Mouse (Mus musculus): ENCODE measurements around the gene Atp8a1.

Atp8a1 gene

DNA sequence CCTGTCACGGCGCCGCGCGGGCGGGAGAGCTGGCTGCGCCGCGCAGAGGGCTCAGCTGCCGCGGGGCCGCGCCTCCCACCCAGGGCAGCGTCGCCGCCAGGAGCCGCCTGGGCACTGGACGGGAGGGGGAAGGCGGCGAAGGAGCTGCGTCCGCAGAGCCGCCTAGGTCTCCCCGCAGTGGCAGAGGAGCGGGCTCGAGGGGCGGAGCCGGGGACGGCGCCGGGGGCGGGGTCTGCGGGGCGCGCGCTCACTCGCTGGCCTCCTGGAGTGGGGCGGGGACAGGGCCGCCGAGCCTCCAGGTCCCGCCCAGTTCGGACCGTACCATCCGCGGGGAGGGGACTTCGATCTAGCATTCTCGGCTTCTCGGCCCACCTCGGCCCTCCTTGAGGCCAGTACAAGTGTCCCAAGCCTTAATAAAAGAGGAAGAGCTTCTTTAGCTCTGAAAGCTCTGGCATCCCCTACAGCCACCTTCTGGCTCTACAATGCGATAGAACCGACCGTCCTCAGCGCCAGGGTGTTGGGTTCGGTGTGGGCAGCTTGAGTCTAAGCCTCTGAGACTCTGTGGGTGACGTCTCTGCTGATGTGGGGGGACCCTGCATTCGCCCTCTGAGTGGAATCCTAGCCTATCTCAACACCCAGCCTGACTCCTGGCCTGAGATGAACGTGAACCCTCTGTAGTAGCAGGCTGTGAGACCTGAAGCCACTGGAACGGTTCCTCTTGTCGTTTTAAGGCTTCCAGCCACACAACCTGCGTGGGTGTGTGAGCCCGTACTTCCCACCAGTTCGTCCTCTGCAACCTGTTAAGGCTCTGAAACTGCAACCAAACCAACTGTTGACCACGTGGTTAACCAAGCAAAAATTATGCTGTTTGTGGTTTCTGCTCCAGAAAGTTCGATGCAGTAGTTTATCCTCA, at the start of gene Atp8a1:
Gene Atp8a1, minus strand, starts transcription at position 182 of the 913 bp plus-strand sequence.
- DNase-seq (ENCODE audit: extremely low spot score, low spot score), result peak; percentile 98

DNA sequence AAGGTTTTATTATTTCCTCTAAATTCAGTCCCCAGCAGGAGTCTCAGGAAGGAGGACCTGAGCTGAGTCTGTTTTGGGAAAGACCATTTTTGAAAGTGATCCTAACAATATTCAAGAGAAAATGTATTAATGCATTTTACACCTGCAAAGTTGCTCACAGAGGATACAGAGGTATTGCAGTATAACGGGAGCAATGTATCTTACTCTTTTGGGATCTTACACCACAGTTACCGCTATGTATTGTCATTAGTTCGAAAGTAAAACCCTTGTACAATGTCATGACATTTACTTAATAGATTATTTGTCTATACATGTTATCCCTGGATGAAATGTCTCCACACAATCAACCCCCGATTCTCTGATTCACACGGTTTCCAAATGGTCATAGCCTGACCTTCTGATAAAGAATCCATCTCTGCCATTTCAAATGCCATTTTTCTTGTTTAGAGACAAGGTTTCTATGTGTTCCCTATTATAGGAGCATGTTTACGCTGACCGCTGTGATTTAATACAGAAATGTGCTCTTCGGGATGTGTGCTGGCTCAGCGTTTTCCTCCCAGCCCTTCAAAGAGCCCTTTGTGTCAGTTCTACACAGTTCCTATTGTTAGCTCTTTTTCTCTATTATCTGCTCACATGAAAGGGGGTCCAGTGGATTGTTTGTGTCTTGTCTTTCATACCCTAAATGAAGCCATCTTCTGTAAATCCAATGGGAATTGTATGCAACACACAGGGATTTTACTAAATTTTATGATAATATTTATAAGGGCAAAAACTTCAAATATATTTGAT, 37.4 kb upstream of the Atp8a1 start:
- DNase-seq (ENCODE audit: extremely low spot score, low spot score), result no peak

DNA sequence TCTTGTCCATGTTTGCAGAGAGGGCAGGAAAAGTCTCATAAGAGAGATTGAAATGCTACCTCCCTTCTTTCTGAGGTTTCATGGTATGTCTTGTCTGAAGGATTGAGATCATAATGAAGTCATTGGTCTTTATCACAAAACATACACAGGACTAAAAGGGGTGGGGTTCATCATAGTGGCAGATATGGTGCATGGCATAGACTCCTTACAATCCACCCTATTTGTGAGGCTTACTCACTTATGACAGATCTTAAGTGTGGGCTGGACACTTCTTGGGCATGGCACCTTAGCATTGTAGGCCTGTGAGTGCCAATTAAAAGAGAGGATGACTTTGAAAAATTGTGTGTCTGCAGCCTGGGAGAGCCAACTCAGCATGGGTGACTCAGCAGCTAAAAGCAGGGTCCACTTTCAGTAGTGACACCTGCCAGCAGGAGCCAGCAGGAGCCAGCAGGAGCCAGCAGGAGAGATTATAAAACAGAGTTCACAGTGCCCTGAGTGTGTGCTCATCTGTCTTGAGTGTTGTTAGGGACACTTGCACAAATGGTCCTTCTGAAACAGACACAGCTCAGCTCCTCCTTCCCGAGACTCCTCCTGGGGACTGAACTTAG, 36.4 kb upstream of the Atp8a1 start:
- DNase-seq (ENCODE audit: extremely low spot score, low spot score), result no peak

DNA sequence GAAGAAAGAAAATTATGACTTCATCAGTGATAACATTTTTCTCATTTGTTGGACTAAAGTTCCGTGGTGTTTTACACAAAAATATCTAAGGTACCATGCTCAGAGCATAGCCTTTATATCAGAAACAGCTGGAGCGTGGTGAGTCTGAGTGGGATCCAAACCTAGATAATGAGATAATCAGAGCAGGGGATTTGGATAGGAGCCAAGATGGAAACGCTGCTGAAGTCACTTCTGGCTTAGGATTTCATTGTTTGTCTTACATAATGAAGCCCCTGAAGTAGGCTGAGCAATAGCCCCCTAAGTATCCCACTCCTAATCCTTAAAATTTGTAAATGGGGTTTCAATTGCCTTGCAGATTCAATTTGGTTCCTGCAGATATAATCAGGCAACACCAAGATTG, 24.2 kb upstream of the Atp8a1 start:
- no peak for DNase-seq (ENCODE audit: extremely low spot score, low spot score)

DNA sequence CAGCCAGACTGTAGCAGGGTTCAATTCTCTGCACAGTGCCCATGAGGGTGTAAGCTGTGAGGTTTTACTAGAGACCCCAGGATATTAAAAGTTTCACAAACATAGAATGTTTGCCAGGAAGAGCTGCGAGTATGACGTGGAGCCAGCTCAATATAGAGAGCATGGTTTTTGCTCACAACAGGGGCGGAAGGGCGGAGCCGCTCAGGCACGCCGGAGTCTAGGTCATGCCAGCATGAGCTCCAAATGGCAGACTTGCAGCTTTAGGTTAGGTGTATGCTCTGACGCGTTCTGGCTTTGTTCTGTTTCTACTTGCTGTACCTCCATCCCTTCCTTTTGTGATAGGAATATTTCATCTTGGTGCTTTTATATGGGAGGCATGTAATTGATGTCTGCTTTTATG, 19.0 kb upstream of the Atp8a1 start:
- DNase-seq (ENCODE audit: extremely low spot score, low spot score), result no peak

DNA sequence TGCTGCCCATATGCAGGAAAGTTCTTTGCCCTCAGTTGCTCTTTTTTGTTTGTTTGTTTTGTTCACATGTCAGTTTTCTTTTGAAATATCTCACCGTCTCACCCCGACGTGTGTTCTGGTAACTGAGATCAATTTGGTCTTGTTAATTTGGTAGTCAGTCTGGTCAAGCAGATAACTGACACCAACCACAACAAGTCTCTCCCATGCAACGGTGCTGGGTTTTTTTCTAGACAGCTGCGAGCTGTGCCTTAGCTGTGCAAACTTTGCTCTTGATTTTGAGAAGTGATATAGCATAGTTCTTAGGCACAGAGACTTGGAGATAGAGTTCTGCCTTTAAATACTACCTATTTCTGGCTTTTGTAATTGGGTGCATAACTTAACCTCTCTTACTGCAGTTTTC, 18.4 kb upstream of the Atp8a1 start:
- no peak for DNase-seq (ENCODE audit: extremely low spot score, low spot score)

DNA sequence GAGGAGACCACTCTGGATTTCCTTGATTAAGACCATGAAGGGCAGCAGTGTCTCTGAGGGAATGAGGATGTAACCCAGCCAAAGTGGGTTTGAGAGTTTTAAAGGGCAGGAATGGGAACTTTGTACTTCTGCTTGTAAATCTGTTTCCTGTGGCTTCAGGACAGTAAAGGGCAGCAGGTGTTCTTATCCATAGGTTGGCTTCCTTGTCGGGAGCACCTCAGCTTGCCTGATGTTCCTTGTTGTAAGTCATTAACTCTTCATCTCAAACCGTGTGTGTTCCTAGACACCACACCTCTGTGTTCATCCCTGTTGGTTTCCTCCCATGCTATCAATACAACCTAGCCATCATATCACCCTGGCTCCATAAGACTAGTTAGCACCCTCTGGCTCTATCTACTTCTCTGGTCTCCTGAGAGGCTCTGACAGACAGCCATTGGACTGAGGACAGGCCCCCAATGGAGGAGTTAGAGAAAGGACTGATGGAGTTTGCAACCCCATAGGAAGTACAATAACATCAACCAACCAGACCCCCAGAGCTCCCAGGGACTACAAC, 17.4 kb upstream of the Atp8a1 start:
- DNase-seq (ENCODE audit: extremely low spot score, low spot score), result no peak

DNA sequence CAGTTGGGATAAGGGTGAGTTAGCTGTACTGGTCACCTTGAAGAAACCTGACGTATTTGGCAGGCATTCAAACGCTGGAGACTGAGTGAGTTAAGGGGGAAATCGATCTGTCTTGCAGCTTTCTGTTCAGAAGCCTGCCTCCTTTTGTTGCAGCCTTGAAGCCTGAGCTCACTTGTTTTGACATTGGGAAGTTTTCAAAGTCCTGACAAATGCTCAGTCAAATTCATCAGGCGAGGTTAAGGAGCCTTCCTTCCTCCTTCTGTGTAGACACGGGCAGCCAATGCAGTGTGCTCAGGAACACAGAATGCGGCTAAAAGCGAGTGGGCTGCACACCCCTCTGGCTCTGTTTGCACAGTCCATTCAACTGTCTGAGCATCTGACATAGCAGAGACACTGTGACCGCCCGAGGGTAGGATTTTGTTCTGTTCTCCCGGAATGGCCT, 16.7 kb upstream of the Atp8a1 start:
- DNase-seq (ENCODE audit: extremely low spot score, low spot score), result no peak

DNA sequence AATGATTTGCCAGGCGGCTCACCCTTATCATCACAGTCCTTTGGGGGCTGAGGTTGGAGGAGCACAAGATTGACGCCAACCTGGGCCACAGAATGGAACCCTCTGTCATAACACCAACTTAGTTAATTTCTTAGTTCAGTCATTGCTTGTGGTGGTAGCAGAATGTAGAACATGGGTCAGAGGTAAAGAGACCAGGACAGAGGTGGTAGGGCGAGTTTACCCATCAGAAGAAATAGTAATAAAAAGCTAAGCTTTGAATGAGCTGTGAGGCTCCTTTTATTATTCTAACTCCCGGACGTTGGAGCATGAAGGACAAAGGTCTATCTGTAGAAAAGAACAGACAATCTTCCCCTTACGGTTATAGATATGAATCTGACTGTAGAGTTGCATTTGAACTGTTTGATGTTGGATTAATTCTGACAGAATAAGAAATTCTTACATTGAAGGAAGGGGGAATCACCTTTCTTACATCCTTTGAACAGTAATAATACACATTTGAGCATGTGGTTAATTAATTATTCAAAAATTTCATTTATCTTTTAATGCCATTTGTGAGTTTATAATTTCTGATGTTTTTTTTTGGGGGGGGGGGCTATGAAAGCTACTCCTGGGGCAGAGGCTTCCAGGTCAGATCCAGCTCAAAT, 7.9 kb upstream of the Atp8a1 start:
- no peak for DNase-seq (ENCODE audit: extremely low spot score, low spot score)

DNA sequence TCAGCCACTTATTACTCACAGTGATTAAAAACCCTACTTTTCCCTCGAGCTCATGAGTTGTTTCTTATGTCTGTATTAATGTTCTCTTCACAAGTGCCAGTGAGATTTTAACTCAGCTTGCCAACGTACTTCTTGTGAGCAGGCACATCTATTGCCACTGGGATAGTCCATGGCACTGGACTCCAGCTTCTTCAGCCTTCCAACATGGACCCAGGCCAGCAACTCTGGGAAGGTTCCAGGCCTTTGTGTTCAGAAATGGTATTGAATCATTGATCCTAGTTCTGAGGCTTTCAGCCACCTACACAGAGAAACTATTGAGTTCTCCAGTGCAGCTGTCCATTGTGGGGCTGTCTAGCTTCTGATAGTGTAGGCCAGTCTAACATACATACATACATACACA, 5.6 kb upstream of the Atp8a1 start:
- no peak for DNase-seq (ENCODE audit: extremely low spot score, low spot score)

DNA sequence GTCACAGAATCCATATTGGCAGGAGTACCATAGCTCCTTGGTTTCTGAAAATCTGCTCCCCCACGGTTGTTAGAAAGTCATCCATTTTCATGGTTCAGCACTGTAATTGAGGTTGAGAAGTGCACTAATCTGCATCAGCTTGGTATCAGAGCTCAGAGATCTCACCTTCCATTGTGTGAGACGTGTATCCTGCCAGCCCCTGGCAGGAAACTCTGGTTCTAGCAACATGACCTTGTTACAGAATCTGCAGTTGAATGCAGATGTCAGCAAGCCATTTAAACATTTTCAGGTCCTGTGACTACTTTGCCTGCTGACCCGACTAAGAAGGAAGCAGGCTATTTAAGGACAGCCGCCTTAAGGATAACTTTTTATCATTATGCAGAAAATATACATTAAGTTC, 2.2 kb upstream of the Atp8a1 start:
- DNase-seq (ENCODE audit: extremely low spot score, low spot score), result no peak

DNA sequence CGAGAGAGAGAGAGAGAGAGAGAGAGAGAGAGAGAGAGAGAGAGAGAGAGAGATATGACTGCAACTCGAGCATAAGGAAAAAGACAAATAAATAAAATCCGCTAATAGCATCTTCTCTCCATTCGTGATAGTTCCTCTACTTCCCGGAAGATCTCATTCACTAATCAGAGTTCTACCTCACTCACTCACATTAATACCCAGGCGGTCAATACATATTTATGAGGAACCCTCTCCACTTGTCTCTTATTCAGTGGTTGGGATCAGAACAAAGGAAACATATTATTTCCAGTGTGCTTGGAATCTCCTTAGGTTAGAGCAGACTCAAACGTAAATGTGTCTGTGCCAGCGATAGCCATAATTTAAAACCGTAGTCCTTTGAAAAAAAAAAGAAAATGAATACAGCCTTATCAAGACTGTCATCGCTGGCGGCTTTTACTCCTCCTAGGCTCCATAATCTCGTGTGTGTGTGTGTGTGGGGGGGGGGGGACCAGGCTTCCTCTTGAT, 1.3 kb upstream of the Atp8a1 start:
- no peak for DNase-seq (ENCODE audit: extremely low spot score, low spot score)

DNA sequence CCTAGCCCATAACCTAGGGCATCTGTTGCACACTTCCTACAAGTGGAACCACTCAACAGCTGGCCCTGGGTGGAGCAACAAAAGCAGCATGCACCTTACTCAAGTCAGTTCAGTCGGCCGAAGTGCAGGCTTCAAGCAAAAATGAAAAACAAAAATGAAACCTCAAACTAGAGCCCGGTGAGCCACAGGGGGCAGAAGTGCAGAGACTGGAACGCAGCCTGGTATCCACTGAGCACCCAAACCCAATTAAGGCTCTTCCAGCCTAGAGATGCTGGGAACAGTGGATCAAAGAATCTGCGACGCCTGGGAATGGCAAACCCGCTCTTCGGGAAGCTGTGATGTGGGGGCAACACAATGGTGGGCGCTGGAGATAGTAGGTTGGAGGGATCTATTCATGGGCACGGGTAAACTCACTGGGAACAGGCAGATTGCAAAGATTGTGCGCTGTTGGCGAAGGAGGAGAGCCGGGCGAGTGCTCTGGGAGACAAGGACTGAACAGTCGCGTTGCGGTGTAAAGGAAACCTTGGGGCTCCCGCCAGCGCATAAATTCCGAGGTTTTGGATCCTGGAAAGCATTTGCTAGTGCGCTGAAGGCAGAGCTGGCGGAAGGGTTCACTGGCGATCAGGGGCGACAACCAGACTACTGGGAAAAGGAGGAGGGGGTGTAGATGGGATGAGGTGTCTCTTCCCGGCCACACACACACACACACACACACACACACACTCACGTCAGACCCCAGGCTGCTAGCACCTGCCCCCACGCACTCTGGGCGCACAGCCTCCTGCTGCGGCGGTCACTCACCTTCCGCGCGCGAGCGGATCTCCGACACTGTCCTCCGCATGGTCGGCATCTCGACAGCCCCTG, 641 bp downstream of the Atp8a1 start:
- DNase-seq (ENCODE audit: extremely low spot score, low spot score), result peak; percentile 55

DNA sequence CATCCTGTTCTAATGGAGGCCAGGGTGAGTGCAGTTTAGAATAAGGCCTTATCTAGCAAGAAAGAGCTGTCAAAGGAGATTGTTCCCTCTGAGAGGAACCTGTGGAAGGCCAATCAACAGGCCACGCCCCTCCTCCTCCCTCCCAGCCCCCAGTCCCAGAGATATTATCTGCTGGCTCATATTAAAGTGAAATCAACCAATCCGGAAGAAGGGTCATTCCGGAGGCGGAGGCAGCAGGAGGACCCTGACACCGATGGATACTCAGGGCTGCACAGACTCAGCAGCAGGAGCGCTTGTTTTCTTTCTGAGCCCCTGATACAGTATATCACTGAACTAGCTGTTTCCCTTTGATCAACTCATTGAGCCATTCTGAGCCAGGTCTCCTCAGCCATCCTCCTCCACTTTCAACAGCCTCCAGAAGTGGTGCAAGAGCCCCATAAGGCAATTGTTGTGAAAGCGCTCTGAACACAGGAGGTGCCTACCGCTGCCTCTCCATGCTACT, 2.0 kb downstream of the Atp8a1 start:
- DNase-seq (ENCODE audit: extremely low spot score, low spot score), result peak; percentile 46

DNA sequence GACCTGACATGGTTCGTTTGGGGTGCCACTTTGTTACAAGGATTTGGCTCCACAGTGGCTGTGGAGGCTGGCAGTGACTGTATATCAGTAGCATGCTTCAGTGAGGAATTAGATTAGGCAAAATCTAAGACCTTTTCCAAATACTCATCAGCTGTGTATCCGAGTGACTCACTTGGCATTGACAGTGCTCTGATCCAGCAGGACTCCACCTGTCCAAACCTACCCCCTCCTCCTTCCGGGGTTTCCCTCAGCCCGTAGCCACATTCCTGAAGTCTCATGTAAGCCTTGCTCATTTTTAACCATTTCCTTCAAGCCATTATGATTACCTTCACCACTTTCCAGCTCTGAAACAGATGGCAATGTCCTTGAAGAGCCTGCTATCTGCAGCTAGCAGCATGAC, 3.2 kb downstream of the Atp8a1 start:
- no peak for DNase-seq (ENCODE audit: extremely low spot score, low spot score)

DNA sequence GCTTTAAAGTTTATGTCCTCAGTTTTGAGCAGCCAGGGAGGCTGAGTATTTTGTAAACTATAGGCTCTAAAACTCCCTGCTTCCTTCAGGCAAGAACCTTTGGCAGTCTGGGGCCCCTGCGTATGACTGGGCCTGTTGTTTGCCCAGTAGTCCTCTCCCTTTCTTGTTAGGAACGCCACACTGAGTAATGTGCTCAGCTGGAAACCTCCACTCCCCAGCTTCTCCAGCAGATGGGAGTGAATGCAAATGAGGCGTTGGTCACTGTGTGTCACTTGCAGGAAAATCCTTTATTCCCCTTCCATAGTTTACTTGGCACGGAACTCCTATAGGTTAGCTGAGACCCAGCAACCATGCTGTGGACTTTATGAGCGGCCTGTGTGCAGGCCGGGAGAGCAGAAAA, 4.9 kb downstream of the Atp8a1 start:
- peak; percentile 32 for DNase-seq (ENCODE audit: extremely low spot score, low spot score)

DNA sequence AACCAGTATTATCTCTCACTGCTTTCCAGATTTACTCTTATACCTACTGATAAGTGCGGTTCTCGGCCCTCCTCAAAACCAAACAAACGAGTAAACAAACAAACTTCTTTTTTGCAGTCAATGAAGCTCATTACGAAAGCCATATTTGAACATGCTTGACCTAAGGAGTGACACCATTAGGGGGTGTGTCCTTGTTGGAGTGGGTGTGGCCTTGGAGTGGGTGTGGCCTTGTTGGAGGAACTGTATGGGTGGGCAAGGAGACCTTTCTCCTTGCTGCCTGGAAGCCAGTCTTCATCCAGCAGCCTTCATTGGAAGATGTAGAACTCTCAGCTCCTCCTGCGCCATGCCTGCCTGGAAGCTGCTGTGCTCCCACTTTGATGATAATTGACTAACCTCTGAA, 13.4 kb downstream of the Atp8a1 start:
- DNase-seq (ENCODE audit: extremely low spot score, low spot score), result no peak

DNA sequence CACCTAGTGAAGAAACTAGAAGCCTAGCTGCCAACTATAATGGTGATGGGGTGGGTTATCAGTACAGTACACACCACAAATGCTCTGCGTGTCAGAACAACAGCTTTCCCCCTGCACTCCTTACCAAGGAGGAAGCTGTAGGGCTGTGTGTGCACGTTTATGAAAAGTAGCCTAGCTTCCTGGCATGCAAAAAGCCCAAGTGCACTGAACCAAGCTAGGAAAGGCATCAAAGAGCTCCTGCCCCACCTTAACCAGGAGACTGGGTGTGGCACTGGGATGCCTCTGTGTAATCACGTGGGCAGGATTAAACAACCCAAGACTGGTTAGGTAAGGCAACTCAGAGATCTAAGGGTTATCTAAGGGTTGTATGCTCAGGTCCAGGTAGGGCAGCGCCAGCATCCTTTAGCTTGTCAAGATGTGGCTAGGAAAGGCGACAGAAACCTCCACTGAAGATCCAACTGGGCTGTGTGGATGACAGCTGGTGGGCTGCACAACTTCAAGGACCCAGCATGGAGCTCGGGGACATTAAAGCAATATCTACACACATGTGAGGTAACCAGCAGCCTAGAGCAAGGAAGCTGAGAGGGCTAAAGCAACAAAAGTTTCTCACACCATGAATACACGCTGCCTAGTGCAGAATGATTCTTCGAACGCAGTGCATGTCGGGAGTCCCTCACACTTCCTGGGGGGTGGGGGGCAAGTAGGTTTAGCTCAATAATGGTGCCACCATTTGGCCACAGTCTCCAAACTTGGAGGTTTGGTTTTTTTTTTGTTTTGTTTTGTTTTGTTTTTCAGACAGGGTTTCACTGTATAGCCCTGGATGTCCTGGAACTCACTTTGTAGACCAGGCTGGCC, 15.7 kb downstream of the Atp8a1 start:
- no peak for DNase-seq (ENCODE audit: extremely low spot score, low spot score)

DNA sequence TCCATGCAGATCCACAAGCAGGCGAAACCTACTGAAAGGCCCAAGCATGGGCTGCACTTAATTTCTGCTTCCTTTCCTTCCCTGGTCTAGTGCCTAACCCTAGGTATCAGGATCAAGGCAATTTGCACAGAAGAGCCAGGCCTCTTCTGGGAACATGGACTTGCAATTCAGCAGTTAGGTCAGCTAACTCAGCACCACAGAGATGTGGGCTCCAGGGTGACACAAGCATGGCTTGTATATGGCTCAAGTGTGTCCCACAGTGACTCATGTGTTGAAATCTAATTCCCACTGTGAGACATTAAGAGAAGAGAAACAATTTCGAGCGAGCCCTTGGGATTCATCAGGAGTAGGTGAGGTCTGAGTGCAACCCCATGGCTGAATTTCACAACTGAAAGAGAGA, 18.9 kb downstream of the Atp8a1 start:
- no peak for DNase-seq (ENCODE audit: extremely low spot score, low spot score)
